9 mouse cellular contexts compared by ENCODE assay signal in genomic region chr3:94483790-94484439, GRCm38 (mm10). TPM values are rescaled to one million over a fixed set of nuclear protein-coding genes. Genes with fewer than 3 reads are reported as not detected.
DNase-seq lines count a peak whose midpoint lies in the region; ATAC-seq lines count a peak whose summit lies in the region.
"Had no signal": no experiment of that assay in that cellular context is flagged by ENCODE, and none has a peak within 500 bp of the region (broad histone marks: within the 10 kb centered on the region; RNA-seq: fewer than 3 reads in every experiment).

No protein-coding gene starts in this region.

- H3K4me3 ChIP-seq in hindbrain, embryonic 12.5 days, result peak overlapping the region; percentile 17

- H3K27me3 ChIP-seq in hindbrain, embryonic 12.5 days, result peaks cover 8% of the 10 kb centered on the region; the same call in 1 of the 2 replicates
- H3K27me3 ChIP-seq: Patski had no signal

- H3K4me2 ChIP-seq in hindbrain, embryonic 12.5 days (replicated peaks), result peak overlapping the region; percentile 49

- H3K4me1 ChIP-seq in hindbrain, embryonic 12.5 days, result peaks cover 77% of the 10 kb centered on the region

- H3K36me3 ChIP-seq in hindbrain, embryonic 12.5 days, result peaks cover 46% of the 10 kb centered on the region

- peak overlapping the region; percentile 45; the same call in 1 of the 2 replicates for H3K9ac ChIP-seq in hindbrain, embryonic 12.5 days

- peak; percentile 94 for ATAC-seq in hindbrain, embryonic 12.5 days (ENCODE audit: low FRiP score)
- ATAC-seq: Patski had no signal

- H3K27ac ChIP-seq in hindbrain, embryonic 12.5 days, result peak overlapping the region; percentile 93

- WGBS in hindbrain, embryonic 12.5 days, result 8% methylated on average over 20 of the region's 20 CpGs

- DNase-seq in thymus, postnatal 14 days, result peak; percentile 20
- DNase-seq in thymus, postnatal 10 days (ENCODE audit: low spot score in 2 of 2), result no peak
- DNase-seq in embryo, embryonic 10 days (ENCODE audit: low spot score), result peak; percentile 96
- DNase-seq in left cerebral cortex, postnatal 25 days (ENCODE audit: low spot score in 2 of 2), result peak; percentile 97 to 99
- peak; percentile 97 to 99 for DNase-seq in right cerebral cortex, adult 2 months (ENCODE audit: low spot score in 2 of 2)
- no peak for DNase-seq in heart, adult 18-20 months
- DNase-seq in gastrocnemius, postnatal 36 days, result no peak

- H3K9me3 ChIP-seq in hindbrain, embryonic 12.5 days (replicated peaks), result no peaks in the 10 kb centered on the region

- intact Hi-C loops in left cerebral cortex, postnatal 25 days (cut with DNase I), result no loop called here
- intact Hi-C loops in gastrocnemius, postnatal 36 days (cut with DNase I), result no loop called here

RNA-seq across cellular contexts. Expression of gene Riiad1, which starts 3.8 kb away (rescaled TPM):
- 18.7 and 19.3 TPM in 2 replicates for polyA plus RNA-seq in hindbrain, embryonic 12.5 days (2016; fragmentation: Nextera tagmentation; extraction: Ambion mirVana)
- total RNA-seq in left cerebral cortex, postnatal 25 days (2021), result 1 to 10 TPM; 4.2 to 5.3 TPM
- 1 to 10 TPM; 1.8 to 2.2 TPM for total RNA-seq in heart, adult 18-20 months (2021)
- total RNA-seq in gastrocnemius, postnatal 36 days (2021), result 1 to 10 TPM; 5.5 to 8.3 TPM

RNA-seq across cellular contexts. Expression of gene Celf3, which starts 5.8 kb away (rescaled TPM):
- polyA plus RNA-seq in hindbrain, embryonic 12.5 days (2016; fragmentation: Nextera tagmentation; extraction: Ambion mirVana), result 196 and 207 TPM in 2 replicates
- 100 to 1,000 TPM; 166 to 170 TPM for total RNA-seq in left cerebral cortex, postnatal 25 days (2021)
- not detected for total RNA-seq in heart, adult 18-20 months (2021)
- total RNA-seq in gastrocnemius, postnatal 36 days (2021), result not detected

RNA-seq across cellular contexts. Expression of gene Oaz3, which starts 40.2 kb away (rescaled TPM):
- 0.77 and 1.0 TPM in 2 replicates for polyA plus RNA-seq in hindbrain, embryonic 12.5 days (2016; fragmentation: Nextera tagmentation; extraction: Ambion mirVana)
- not detected for total RNA-seq in left cerebral cortex, postnatal 25 days (2021)
- total RNA-seq in heart, adult 18-20 months (2021), result not detected
- not detected for total RNA-seq in gastrocnemius, postnatal 36 days (2021)

RNA-seq across cellular contexts. Expression of gene Mrpl9, which starts 40.8 kb away (rescaled TPM):
- 58.0 and 67.5 TPM in 2 replicates for polyA plus RNA-seq in hindbrain, embryonic 12.5 days (2016; fragmentation: Nextera tagmentation; extraction: Ambion mirVana)
- 10 to 100 TPM; 37.8 to 38.9 TPM for total RNA-seq in left cerebral cortex, postnatal 25 days (2021)
- 10 to 100 TPM; 66.2 to 74.9 TPM for total RNA-seq in heart, adult 18-20 months (2021)
- total RNA-seq in gastrocnemius, postnatal 36 days (2021), result 10 to 100 TPM; 34.6 to 34.7 TPM

Comparison
In these comparisons a context has a peak if more than half of its experiments do, and no peak if none do; other contexts are left out.
1. DNase-seq: peak in thymus, postnatal 14 days (single experiment), embryo, embryonic 10 days (single experiment), left cerebral cortex, postnatal 25 days (2 of 2) and right cerebral cortex, adult 2 months (2 of 2); none in thymus, postnatal 10 days (0 of 2), heart, adult 18-20 months (0 of 2) and gastrocnemius, postnatal 36 days (0 of 2).
2. RNA of gene Celf3, which starts 5.8 kb away (total RNA-seq): 166 to 170 TPM in left cerebral cortex, postnatal 25 days; not detected in heart, adult 18-20 months and not detected in gastrocnemius, postnatal 36 days; every median in the first group is over 100 times any median in the second.